Mouse (Mus musculus): ENCODE data around the gene Tmc6.
A peak's percentile ranks its signal among the peaks of the same experiment; 100 is the strongest.
"Not testable (repeated sequence)": the region's sequence is repeated elsewhere in the genome, so short reads cannot be mapped to it uniquely, and the experiment has no call there.

Gene Tmc6

GRCm38 (mm10) chr11:117810401-117811046, 28.5 kb upstream of the Tmc6 start:
- peak; percentile 80 for DNase-seq (ENCODE audit: low spot score)

GRCm38 (mm10) chr11:117809407-117810311, 27.7 kb upstream of the Tmc6 start, which contains the start of the genes Gm20708 and Syngr2:
Gene Gm20708 (plus strand): TSS chr11:117809668.
Gene Syngr2 (plus strand): TSS chr11:117809668.
- DNase-seq (ENCODE audit: low spot score) = peak; percentile 49

DNA sequence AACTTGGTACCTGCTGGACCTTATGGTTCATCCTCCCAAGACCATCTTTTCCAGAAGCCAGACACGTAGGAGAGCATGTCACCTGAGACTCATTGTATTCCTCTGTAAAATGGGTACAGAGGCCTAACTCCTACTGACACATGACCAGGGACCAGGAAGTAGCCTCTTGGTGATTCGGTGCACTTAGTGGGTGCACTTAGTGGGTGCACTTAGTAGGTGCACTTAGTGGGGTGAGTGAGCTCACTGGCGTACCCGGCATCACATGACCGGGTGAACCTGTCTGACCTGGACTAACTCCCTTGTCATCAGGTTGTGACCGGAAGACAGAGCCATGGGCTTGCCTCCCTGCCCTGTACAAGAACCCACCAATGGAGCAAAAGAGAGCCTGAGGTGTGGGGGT, 24.8 kb upstream of the Tmc6 start:
- no peak for DNase-seq (ENCODE audit: low spot score)

DNA sequence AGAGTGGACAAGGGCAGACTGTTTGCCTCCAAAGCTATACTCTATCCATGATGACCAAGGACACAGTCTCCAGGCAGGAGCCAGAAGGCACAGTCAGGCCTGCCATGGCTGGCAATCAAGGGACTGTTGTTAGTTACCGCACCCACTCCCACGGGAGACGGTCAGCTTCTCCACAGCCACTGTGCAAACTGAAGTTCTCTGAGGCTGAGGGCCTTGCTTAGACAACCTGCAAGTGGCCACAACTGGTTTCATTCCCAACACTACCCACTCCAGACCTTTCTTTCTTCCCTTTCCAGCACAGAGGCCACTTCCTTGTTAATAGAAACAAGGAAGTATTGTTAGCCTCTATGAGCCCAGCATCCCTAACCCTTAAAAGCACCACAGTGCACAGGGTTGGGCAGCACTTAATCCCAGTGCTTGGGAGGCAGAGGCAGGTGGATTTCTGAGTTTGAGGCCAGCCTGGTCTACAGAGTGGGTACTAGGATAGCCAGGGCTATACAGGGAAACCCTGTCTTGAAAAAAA, 21.2 kb upstream of the Tmc6 start:
- DNase-seq (ENCODE audit: low spot score) = no peak

GRCm38 (mm10) chr11:117801650-117802049, 19.7 kb upstream of the Tmc6 start:
- no peak for DNase-seq (ENCODE audit: low spot score)

DNA sequence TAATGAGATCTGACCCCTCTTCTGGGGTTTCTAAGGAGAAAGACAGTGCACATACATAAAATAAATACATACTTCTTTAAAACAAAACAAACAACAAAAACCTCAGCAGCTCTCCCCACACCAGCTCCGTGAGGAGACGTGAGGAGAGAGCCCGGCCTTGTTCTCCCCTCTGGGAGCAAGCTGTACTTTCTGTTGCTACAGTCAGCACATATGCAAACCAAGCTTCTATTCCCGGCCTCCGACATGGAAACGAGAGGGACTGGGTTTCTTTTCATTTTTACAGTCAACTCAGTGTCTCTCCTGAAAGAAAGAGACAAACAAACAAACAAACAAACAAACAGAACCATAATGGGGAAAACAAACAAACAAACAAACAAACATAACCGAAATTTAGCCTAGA, 18.0 kb upstream of the Tmc6 start:
- no peak for DNase-seq (ENCODE audit: low spot score)

GRCm38 (mm10) chr11:117799174-117799573, 17.2 kb upstream of the Tmc6 start:
- DNase-seq (ENCODE audit: low spot score) = no peak

DNA sequence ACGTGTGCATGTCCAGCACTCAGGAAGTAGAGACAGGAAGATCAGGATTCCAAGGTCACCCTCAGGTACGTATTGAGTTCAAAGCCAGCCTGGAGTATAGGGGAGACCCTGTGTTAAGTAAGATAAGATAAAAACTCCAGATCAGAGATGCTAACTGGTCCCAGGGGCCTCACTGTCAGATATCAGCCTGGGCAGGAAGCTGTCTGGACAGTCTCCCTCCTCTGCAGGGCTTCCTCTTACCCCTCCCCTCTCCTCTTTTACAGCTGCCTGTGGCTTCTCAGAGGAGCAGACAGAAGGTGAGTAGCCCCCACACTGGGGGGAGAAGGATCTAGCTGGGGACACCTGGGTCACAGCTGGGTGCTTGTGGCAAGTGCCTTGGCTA, 16.2 kb upstream of the Tmc6 start:
- DNase-seq (ENCODE audit: low spot score) = no peak

- DNase-seq (ENCODE audit: low spot score) = no peak
These were observed 15.6 kb upstream of the Tmc6 start, which contains the start of gene 6030468B19Rik for GRCm38 (mm10) chr11:117797511-117798159. Gene 6030468B19Rik (plus strand): TSS chr11:117797660.

DNA sequence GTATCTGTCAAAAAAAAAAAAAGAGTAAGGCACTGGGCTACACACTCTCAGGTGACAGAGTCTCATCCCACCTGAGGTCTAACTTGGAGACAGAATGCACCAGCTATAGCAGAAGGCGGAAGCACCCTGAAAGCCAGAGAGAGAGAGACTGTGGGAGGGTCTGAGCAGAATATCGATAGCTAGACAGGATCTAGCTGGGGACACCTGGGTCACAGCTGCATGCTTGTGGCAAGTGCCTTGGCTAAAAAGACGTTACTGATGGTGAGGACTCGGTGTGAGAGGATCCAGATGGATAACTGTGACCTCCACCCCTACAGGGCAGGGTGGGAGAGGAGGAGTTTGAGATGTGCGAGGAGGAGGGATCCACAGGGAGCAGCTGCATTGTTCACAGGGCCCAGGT, 15.0 kb upstream of the Tmc6 start:
- DNase-seq (ENCODE audit: low spot score) = no peak

- no peak for DNase-seq (ENCODE audit: low spot score)
These were observed 12.1 kb upstream of the Tmc6 start for GRCm38 (mm10) chr11:117794035-117794551.

DNA sequence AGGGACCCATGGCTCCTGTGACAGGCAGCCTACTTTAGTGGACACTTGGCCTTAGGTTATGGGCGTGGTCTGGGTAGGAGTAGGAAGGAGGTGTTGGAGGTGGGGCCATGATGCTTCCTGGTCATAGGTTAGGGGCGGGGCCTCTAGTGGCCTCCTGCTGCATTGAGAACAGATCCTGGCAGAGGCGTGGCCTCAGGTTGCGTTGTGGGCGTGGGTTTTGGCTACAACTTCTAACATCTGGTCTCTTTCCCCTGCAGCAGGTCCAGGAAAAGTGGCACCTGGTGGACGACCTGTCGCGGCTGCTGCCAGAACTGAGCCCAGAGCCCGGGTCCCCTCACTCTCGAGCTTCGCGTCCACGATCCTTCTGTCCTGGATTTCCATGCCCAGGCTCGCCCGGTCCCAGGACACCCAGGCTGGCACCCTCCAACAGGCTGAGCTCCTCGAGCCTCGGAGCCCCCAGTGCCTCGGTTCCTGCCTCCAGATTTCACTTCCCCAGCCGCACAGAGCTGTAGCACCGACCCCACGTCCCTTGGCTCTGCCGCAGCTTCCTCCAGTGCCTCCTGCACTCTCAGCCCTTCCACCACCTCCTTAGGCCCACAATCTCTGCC, 10.4 kb upstream of the Tmc6 start:
- no peak for DNase-seq (ENCODE audit: low spot score)

GRCm38 (mm10) chr11:117791441-117791761, 9.4 kb upstream of the Tmc6 start:
- no peak for DNase-seq (ENCODE audit: low spot score)

DNA sequence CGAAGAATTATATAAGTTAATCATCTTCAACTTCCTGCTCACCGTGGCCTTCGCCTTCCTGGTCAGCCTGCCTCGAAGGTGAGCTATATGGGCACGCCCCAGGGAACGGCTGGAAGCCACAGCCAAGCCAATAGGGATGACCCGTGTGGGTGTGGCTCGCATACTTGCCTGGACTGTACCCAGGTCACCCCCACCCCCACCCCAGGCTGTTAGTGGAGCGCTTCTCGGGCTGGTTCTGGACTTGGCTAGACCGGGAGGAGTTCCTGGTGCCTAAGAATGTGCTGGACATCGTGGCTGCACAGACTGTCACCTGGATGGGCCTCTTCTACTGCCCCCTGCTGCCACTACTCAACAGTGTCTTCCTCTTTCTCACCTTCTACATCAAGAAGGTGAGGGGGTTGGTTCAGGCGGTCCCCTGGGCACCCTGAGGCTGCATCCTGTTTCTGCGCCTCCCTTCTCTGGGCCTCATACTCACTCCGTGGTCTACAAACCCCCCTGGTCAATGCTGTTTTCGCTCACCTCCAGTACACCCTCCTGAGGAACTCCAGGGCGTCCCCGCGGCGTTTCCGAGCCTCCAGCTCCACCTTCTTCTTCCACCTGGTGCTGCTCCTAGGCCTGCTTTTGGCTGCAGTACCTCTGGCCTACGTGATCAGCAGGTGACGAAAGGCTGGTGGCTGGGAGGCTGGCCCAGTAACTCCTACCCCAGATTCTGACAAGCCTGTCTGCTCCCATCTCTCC, 8.9 kb upstream of the Tmc6 start:
- DNase-seq (ENCODE audit: low spot score) = no peak

- no peak for DNase-seq (ENCODE audit: low spot score)
These were observed 8.3 kb upstream of the Tmc6 start for GRCm38 (mm10) chr11:117790286-117790685.

GRCm38 (mm10) chr11:117788481-117788880, 6.5 kb upstream of the Tmc6 start:
- DNase-seq (ENCODE audit: low spot score) = not testable (repeated sequence)

- no peak for DNase-seq (ENCODE audit: low spot score)
These were observed 4.3 kb upstream of the Tmc6 start for GRCm38 (mm10) chr11:117786294-117786693.

DNA sequence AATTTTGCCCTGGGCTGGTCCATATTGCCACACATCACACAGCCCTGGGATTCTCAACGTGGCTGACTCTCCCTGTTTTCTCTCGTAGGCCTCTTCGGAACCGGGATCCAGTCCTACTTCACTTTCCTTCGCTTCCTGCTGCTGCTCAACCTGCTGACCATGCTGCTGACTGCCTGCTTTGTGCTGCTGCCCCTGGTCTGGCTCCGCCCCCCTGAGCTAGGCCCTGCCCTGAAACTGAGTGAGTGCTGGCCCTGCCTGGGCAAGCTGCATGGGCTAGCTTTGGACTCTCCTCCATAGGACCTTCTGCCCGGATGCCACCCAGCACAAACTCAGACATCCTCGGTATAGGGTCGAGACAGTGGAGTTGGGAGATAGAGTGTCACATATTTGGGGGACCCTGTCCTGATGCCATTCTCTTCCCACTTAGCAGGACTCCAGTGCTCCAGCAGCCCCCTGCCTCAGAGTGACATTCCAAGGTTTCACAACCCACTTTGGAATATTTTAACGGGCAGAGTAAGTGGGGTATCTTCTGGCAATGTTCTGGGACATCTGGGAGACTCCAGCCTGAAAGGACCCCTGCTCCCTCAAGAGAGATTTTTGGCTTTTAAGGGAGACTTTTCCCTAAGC, 1.8 kb upstream of the Tmc6 start:
- DNase-seq (ENCODE audit: low spot score) = no peak

DNA sequence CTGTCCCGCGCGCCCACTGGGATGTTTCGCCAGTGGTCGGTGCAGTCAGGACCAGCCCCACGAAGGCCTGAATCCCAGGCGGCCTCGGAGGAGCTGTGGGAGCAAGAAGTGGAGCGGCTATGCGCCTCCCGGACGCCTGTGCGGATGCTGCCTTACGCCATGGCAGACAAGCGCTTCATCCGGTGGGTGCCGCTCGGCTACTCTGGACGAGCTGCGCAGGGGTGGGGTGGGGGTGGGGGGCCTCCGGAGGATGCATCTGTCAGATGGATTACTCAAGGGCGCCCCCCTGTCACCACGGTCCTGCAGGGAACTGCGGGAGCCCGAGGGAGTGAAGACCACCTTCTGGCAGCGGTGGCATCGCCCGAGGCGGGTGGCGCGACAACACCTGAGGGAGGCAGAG, 1.1 kb upstream of the Tmc6 start:
- no peak for DNase-seq (ENCODE audit: low spot score)

DNA sequence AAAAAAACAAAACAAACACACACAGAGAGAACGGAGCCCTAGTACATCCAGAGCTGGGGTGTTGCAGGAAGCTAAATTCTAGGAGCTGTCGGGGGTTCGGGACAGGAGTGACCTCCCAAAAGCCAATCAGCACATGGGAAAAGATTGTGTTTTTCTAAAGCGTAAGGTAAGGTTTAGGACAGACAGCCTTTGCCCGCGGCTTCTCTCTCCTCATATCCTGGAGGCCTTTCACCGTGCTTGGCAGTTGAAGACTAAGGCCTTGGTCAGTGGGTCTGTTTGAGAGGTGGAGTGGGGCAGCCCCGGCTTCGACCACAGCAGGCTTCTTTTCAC, 672 bp upstream of the Tmc6 start:
- no peak for DNase-seq (ENCODE audit: low spot score)
